In genomic region chr14:29040606-29041364, GRCm38 (mm10) we compare ENCODE assay signal across 12 mouse cellular contexts. TPM values are rescaled to one million over a fixed set of nuclear protein-coding genes. Genes with fewer than 3 reads are reported as not detected.
DNase-seq lines count a peak whose midpoint lies in the region; ATAC-seq and TF ChIP-seq lines count a peak whose summit lies in the region.
"Had no signal": no experiment of that assay in that cellular context is flagged by ENCODE, and none has a peak within 500 bp of the region (broad histone marks: within the 10 kb centered on the region; RNA-seq: fewer than 3 reads in every experiment).

No protein-coding gene starts in this region.

- H3K27me3 ChIP-seq in forebrain, embryonic 13.5 days, result peaks cover 49% of the 10 kb centered on the region
- H3K27me3 ChIP-seq in forebrain, embryonic 10.5 days (ENCODE audit: poor library complexity, severe bottlenecking), result peaks cover 78% of the 10 kb centered on the region
- no peaks in the 10 kb centered on the region for H3K27me3 ChIP-seq in hindbrain, embryonic 11.5 days (ENCODE audit: control insufficient read depth, insufficient read depth, low read length)
- no peaks in the 10 kb centered on the region for H3K27me3 ChIP-seq in intestine, postnatal 0 days (replicated peaks; ENCODE audit: control insufficient read depth, insufficient read depth, low read length)
- H3K27me3 ChIP-seq in limb, embryonic 10.5 days (ENCODE audit: low read depth, poor library complexity, severe bottlenecking), result no peaks in the 10 kb centered on the region
- H3K27me3 ChIP-seq: limb, embryonic 15.5 days; Patski had no signal

- H3K36me3 ChIP-seq in forebrain, embryonic 13.5 days (ENCODE audit: poor library complexity, severe bottlenecking), result no peaks in the 10 kb centered on the region
- no peaks in the 10 kb centered on the region for H3K36me3 ChIP-seq in forebrain, embryonic 10.5 days (replicated peaks)
- no peaks in the 10 kb centered on the region for H3K36me3 ChIP-seq in hindbrain, embryonic 11.5 days (ENCODE audit: control insufficient read depth, insufficient read depth, low read length)
- no peaks in the 10 kb centered on the region for H3K36me3 ChIP-seq in intestine, postnatal 0 days (ENCODE audit: control insufficient read depth, insufficient read depth)
- H3K36me3 ChIP-seq in limb, embryonic 10.5 days, result no peaks in the 10 kb centered on the region
- H3K36me3 ChIP-seq: limb, embryonic 15.5 days had no signal

- no peak for DNase-seq in forebrain, embryonic 10.5 days (ENCODE audit: extremely low spot score, low spot score)
- peak; percentile 36 to 39 for DNase-seq in layer of hippocampus, adult 2 months (ENCODE audit: low spot score in 2 of 2)
- no peak for DNase-seq in layer of hippocampus, adult 9-11 months
- DNase-seq in adrenal gland, adult 18-20 months (ENCODE audit: low spot score in 2 of 2), result peak; percentile 17 to 38
- DNase-seq in hindbrain, embryonic 11.5 days (ENCODE audit: low spot score), result peak; percentile 44
- DNase-seq in limb, embryonic 10.5 days (ENCODE audit: low spot score), result no peak

- H3K27ac ChIP-seq in forebrain, embryonic 13.5 days, result no peak overlapping the region
- no peak overlapping the region for H3K27ac ChIP-seq in forebrain, embryonic 10.5 days
- H3K27ac ChIP-seq in layer of hippocampus, adult 2 months, result no peak overlapping the region
- peak overlapping the region; percentile 60; the same call in 1 of the 2 replicates for H3K27ac ChIP-seq in hindbrain, embryonic 11.5 days (ENCODE audit: low read depth, low read length)
- H3K27ac ChIP-seq in intestine, postnatal 0 days (ENCODE audit: low read depth, low read length), result no peak overlapping the region
- H3K27ac ChIP-seq in limb, embryonic 10.5 days, result no peak overlapping the region
- H3K27ac ChIP-seq: limb, embryonic 15.5 days had no signal

- no peak overlapping the region for H3K4me2 ChIP-seq in forebrain, embryonic 13.5 days
- H3K4me2 ChIP-seq in hindbrain, embryonic 11.5 days (replicated peaks; ENCODE audit: low read depth, low read length), result no peak overlapping the region
- H3K4me2 ChIP-seq in intestine, postnatal 0 days (replicated peaks; ENCODE audit: low read depth), result no peak overlapping the region
- H3K4me2 ChIP-seq: limb, embryonic 15.5 days; midbrain, embryonic 11.5 days had no signal

- H3K4me1 ChIP-seq in forebrain, embryonic 13.5 days, result 0 out of 2 replicates have a peak, but pooled peaks cover 10% of the 10 kb centered on the region
- peaks cover 12% of the 10 kb centered on the region for H3K4me1 ChIP-seq in forebrain, embryonic 10.5 days
- no peaks in the 10 kb centered on the region for H3K4me1 ChIP-seq in hindbrain, embryonic 11.5 days (replicated peaks; ENCODE audit: control insufficient read depth, insufficient read depth, low read length)
- H3K4me1 ChIP-seq in intestine, postnatal 0 days (replicated peaks; ENCODE audit: control insufficient read depth, insufficient read depth, low read length), result no peaks in the 10 kb centered on the region
- H3K4me1 ChIP-seq in limb, embryonic 10.5 days, result 0 out of 2 replicates have a peak, but pooled peaks cover 2% of the 10 kb centered on the region

- H3K9me3 ChIP-seq in forebrain, embryonic 13.5 days (replicated peaks), result no peaks in the 10 kb centered on the region
- no peaks in the 10 kb centered on the region for H3K9me3 ChIP-seq in forebrain, embryonic 10.5 days
- H3K9me3 ChIP-seq in hindbrain, embryonic 11.5 days (ENCODE audit: control insufficient read depth, low read length), result no peaks in the 10 kb centered on the region
- H3K9me3 ChIP-seq in intestine, postnatal 0 days (ENCODE audit: control insufficient read depth), result no peaks in the 10 kb centered on the region
- H3K9me3 ChIP-seq in limb, embryonic 10.5 days (replicated peaks), result no peaks in the 10 kb centered on the region
- H3K9me3 ChIP-seq: limb, embryonic 15.5 days had no signal

- no peak for TF ChIP-seq CTCF in layer of hippocampus, adult 2 months (conservative IDR thresholded peaks at IDR 0.05)
- no peak for TF ChIP-seq CTCF in intestine, postnatal 0 days (IDR thresholded peaks at IDR 0.05; ENCODE audit: low read depth)

- ATAC-seq in forebrain, embryonic 13.5 days, result peak; percentile 43; the same call in 1 of the 2 replicates
- no peak for ATAC-seq in hindbrain, embryonic 11.5 days (ENCODE audit: low FRiP score)
- ATAC-seq in intestine, postnatal 0 days, result no peak
- ATAC-seq: Patski had no signal

- H3K9ac ChIP-seq in forebrain, embryonic 13.5 days, result no peak overlapping the region
- H3K9ac ChIP-seq in hindbrain, embryonic 11.5 days (ENCODE audit: low read depth, low read length), result no peak overlapping the region
- H3K9ac ChIP-seq in intestine, postnatal 0 days (ENCODE audit: low read depth, low read length), result no peak overlapping the region
- H3K9ac ChIP-seq: limb, embryonic 15.5 days had no signal

- 62% methylated on average over 9 of the region's 9 CpGs for WGBS in forebrain, embryonic 13.5 days
- 85% methylated on average over 9 of the region's 9 CpGs for WGBS in forebrain, embryonic 10.5 days
- 32% methylated on average over 9 of the region's 9 CpGs for WGBS in hindbrain, embryonic 11.5 days
- 67% methylated on average over 9 of the region's 9 CpGs for WGBS in intestine, postnatal 0 days
- WGBS in limb, embryonic 10.5 days, result 43% methylated on average over 9 of the region's 9 CpGs

- no peak overlapping the region for H3K4me3 ChIP-seq in forebrain, embryonic 13.5 days
- H3K4me3 ChIP-seq in forebrain, embryonic 10.5 days, result no peak overlapping the region
- no peak overlapping the region for H3K4me3 ChIP-seq in layer of hippocampus, adult 2 months
- H3K4me3 ChIP-seq in hindbrain, embryonic 11.5 days (ENCODE audit: low read depth, low read length), result no peak overlapping the region
- no peak overlapping the region for H3K4me3 ChIP-seq in intestine, postnatal 0 days (ENCODE audit: low read depth, low read length)
- no peak overlapping the region for H3K4me3 ChIP-seq in limb, embryonic 10.5 days
- H3K4me3 ChIP-seq: limb, embryonic 15.5 days had no signal

RNA-seq across cellular contexts. Expression of gene Lrtm1, which starts 22.8 kb away (rescaled TPM):
- polyA plus RNA-seq in forebrain, embryonic 13.5 days (2015; fragmentation: Nextera tagmentation; extraction: Ambion mirVana), result 0.18 and 0.26 TPM in 2 replicates
- polyA plus RNA-seq in forebrain, embryonic 10.5 days (2016; fragmentation: Nextera tagmentation; extraction: Ambion mirVana), result 0.76 and 1.3 TPM in 2 replicates
- not detected for total RNA-seq in layer of hippocampus, adult 2 months (2021)
- under 1 TPM; 0.13 to 0.35 TPM for total RNA-seq in adrenal gland, adult 18-20 months (2021)
- 0.36 and 0.62 TPM in 2 replicates for polyA plus RNA-seq in hindbrain, embryonic 11.5 days (2014; fragmentation: Nextera tagmentation; extraction: Ambion mirVana)
- polyA plus RNA-seq in intestine, postnatal 0 days (2015; fragmentation: Nextera tagmentation; extraction: Ambion mirVana), result not detected in 2 replicates
- polyA plus RNA-seq in limb, embryonic 10.5 days (2016; fragmentation: Nextera tagmentation; extraction: Ambion mirVana), result not detected in 2 replicates
- polyA plus RNA-seq: C2C12, Patski had no signal

Comparison
In these comparisons a context has a peak if more than half of its experiments do, and no peak if none do; other contexts are left out.
1. DNase-seq: peak in layer of hippocampus, adult 2 months (2 of 2), adrenal gland, adult 18-20 months (2 of 2) and hindbrain, embryonic 11.5 days (single experiment); none in forebrain, embryonic 10.5 days (single experiment), layer of hippocampus, adult 9-11 months (single experiment) and limb, embryonic 10.5 days (single experiment).